Mouse (Mus musculus): Measurements from ENCODE around the gene 4930507D05Rik. TPM values are rescaled to one million over a fixed set of nuclear protein-coding genes. Genes with fewer than 3 reads are reported as not detected.
A peak's percentile ranks its signal among the peaks of the same experiment; 100 is the strongest.

4930507D05Rik gene
- 0.20 TPM in 1 of 2 replicates, not detected in the other for polyA plus RNA-seq (2015; fragmentation: Nextera tagmentation; extraction: Ambion mirVana)

- peak within 1 kb of the TSS; percentile 85 for H3K9ac ChIP-seq
- H3K27me3 ChIP-seq: no peaks in the 10 kb centered on the region
- WGBS (ENCODE audit: insufficient replicate concordance): under 1% methylated on average over 73 of the region's 73 CpGs
- ATAC-seq (ENCODE audit: insufficient read depth): peak; percentile 85
- peak within 1 kb of the TSS; percentile 80 for H3K27ac ChIP-seq (replicated peaks)
- H3K4me1 ChIP-seq (replicated peaks): peaks cover 23% of the 10 kb centered on the region
- H3K9me3 ChIP-seq (replicated peaks): no peaks in the 10 kb centered on the region
- H3K4me3 ChIP-seq (replicated peaks): peak within 1 kb of the TSS; percentile 84
- peak within 1 kb of the TSS; percentile 87 for H3K4me2 ChIP-seq
- peaks cover 34% of the 10 kb centered on the region for H3K36me3 ChIP-seq (replicated peaks)
Observed at GRCm38 (mm10) chr10:62449364-62450279, at the start of gene 4930507D05Rik, which contains the start of gene Supv3l1. Gene 4930507D05Rik, plus strand, starts transcription at chr10:62449489. Gene Supv3l1, minus strand, starts transcription at chr10:62449738.

GRCm38 (mm10) chr10:62401641-62402111 lies 47.6 kb upstream of the 4930507D05Rik start:
- Histone ChIP-seq H3K4me3 (replicated peaks) (no peak overlapping the region), H3K9ac (no peak overlapping the region), H3K36me3 (replicated peaks) (no peaks in the 10 kb centered on the region; the same call in 1 of the 2 replicates), H3K9me3 (replicated peaks) (no peaks in the 10 kb centered on the region), H3K27ac (replicated peaks) (no peak overlapping the region), H3K4me2 (no peak overlapping the region), H3K4me1 (replicated peaks) (no peaks in the 10 kb centered on the region), H3K27me3 (peaks cover 16% of the 10 kb centered on the region; the same call in 1 of the 2 replicates)
- no peak for ATAC-seq (ENCODE audit: insufficient read depth)
- 76% methylated on average over 19 of the region's 19 CpGs for WGBS (ENCODE audit: insufficient replicate concordance)

- no peaks in the 10 kb centered on the region; the same call in 1 of the 2 replicates for H3K36me3 ChIP-seq (replicated peaks)
- ATAC-seq (ENCODE audit: insufficient read depth): no peak
Observed at GRCm38 (mm10) chr10:62404901-62405300, 44.4 kb upstream of the 4930507D05Rik start.

GRCm38 (mm10) chr10:62410943-62411342 lies 38.3 kb upstream of the 4930507D05Rik start:
- no peak for ATAC-seq (ENCODE audit: insufficient read depth)
- Histone ChIP-seq H3K4me1 (replicated peaks) (peaks cover 14% of the 10 kb centered on the region), H3K4me2 (no peak overlapping the region), H3K27me3 (peaks cover 21% of the 10 kb centered on the region; the same call in 1 of the 2 replicates), H3K4me3 (replicated peaks) (no peak overlapping the region), H3K9ac (no peak overlapping the region), H3K9me3 (replicated peaks) (no peaks in the 10 kb centered on the region), H3K36me3 (replicated peaks) (no peaks in the 10 kb centered on the region), H3K27ac (replicated peaks) (no peak overlapping the region)
- 7% methylated on average over 5 of the region's 5 CpGs for WGBS (ENCODE audit: insufficient replicate concordance)

More at GRCm38 (mm10) chr10:62404901-62405300, 44.4 kb upstream of the 4930507D05Rik start:
- Histone ChIP-seq H3K4me1 (replicated peaks) (no peaks in the 10 kb centered on the region), H3K9ac (no peak overlapping the region), H3K27me3 (peaks cover 32% of the 10 kb centered on the region; the same call in 1 of the 2 replicates), H3K27ac (replicated peaks) (no peak overlapping the region), H3K4me3 (replicated peaks) (no peak overlapping the region), H3K9me3 (replicated peaks) (no peaks in the 10 kb centered on the region), H3K4me2 (no peak overlapping the region)
- WGBS (ENCODE audit: insufficient replicate concordance): 49% methylated on average over 14 of the region's 14 CpGs

GRCm38 (mm10) chr10:62411431-62412410 lies 37.6 kb upstream of the 4930507D05Rik start:
- Histone ChIP-seq H3K4me1 (replicated peaks) (peaks cover 14% of the 10 kb centered on the region), H3K27ac (replicated peaks) (no peak overlapping the region), H3K4me3 (replicated peaks) (no peak overlapping the region), H3K9ac (no peak overlapping the region), H3K36me3 (replicated peaks) (no peaks in the 10 kb centered on the region), H3K27me3 (peaks cover 15% of the 10 kb centered on the region; the same call in 1 of the 2 replicates), H3K4me2 (no peak overlapping the region), H3K9me3 (replicated peaks) (no peaks in the 10 kb centered on the region)
- no peak for ATAC-seq (ENCODE audit: insufficient read depth)
- WGBS (ENCODE audit: insufficient replicate concordance): 63% methylated on average over 19 of the region's 19 CpGs

- Histone ChIP-seq H3K4me3 (replicated peaks) (no peak overlapping the region), H3K27me3 (peaks cover 4% of the 10 kb centered on the region; the same call in 1 of the 2 replicates), H3K9ac (no peak overlapping the region), H3K27ac (replicated peaks) (no peak overlapping the region), H3K36me3 (replicated peaks) (no peaks in the 10 kb centered on the region), H3K4me1 (replicated peaks) (peaks cover 14% of the 10 kb centered on the region), H3K4me2 (no peak overlapping the region), H3K9me3 (replicated peaks) (no peaks in the 10 kb centered on the region)
- WGBS (ENCODE audit: insufficient replicate concordance): 7% methylated on average over 8 of the region's 8 CpGs
- ATAC-seq (ENCODE audit: insufficient read depth): no peak
Observed at GRCm38 (mm10) chr10:62412906-62413605, 36.2 kb upstream of the 4930507D05Rik start.

GRCm38 (mm10) chr10:62413606-62413982 lies 35.7 kb upstream of the 4930507D05Rik start:
- Histone ChIP-seq H3K9me3 (replicated peaks) (no peaks in the 10 kb centered on the region), H3K27ac (replicated peaks) (no peak overlapping the region), H3K4me1 (replicated peaks) (peaks cover 14% of the 10 kb centered on the region), H3K4me3 (replicated peaks) (no peak overlapping the region), H3K27me3 (peaks cover under 1% of the 10 kb centered on the region; the same call in 1 of the 2 replicates), H3K36me3 (replicated peaks) (no peaks in the 10 kb centered on the region), H3K9ac (no peak overlapping the region), H3K4me2 (no peak overlapping the region)
- ATAC-seq (ENCODE audit: insufficient read depth): no peak
- WGBS (ENCODE audit: insufficient replicate concordance): 5% methylated on average over 4 of the region's 4 CpGs

- Histone ChIP-seq H3K9ac (no peak overlapping the region), H3K4me3 (replicated peaks) (no peak overlapping the region), H3K9me3 (replicated peaks) (no peaks in the 10 kb centered on the region), H3K27me3 (no peaks in the 10 kb centered on the region), H3K4me2 (no peak overlapping the region), H3K27ac (replicated peaks) (no peak overlapping the region), H3K4me1 (replicated peaks) (peaks cover 11% of the 10 kb centered on the region; the same call in 1 of the 2 replicates), H3K36me3 (replicated peaks) (no peaks in the 10 kb centered on the region)
- WGBS (ENCODE audit: insufficient replicate concordance): 71% methylated on average over 7 of the region's 7 CpGs
- no peak for ATAC-seq (ENCODE audit: insufficient read depth)
Observed at GRCm38 (mm10) chr10:62418831-62419356, 30.4 kb upstream of the 4930507D05Rik start.

- H3K4me1 ChIP-seq (replicated peaks): peaks cover 9% of the 10 kb centered on the region; the same call in 1 of the 2 replicates
- no peak overlapping the region for H3K4me2 ChIP-seq
- no peaks in the 10 kb centered on the region for H3K36me3 ChIP-seq (replicated peaks)
- H3K9ac ChIP-seq: no peak overlapping the region
- H3K27ac ChIP-seq (replicated peaks): no peak overlapping the region
- H3K4me3 ChIP-seq (replicated peaks): no peak overlapping the region
- no peak for ATAC-seq (ENCODE audit: insufficient read depth)
- no peaks in the 10 kb centered on the region for H3K9me3 ChIP-seq (replicated peaks)
- 70% methylated on average over 5 of the region's 5 CpGs for WGBS (ENCODE audit: insufficient replicate concordance)
- no peaks in the 10 kb centered on the region for H3K27me3 ChIP-seq
Observed at GRCm38 (mm10) chr10:62419422-62419821, 29.9 kb upstream of the 4930507D05Rik start.

GRCm38 (mm10) chr10:62420399-62420798 lies 28.9 kb upstream of the 4930507D05Rik start:
- Histone ChIP-seq H3K9me3 (replicated peaks) (no peaks in the 10 kb centered on the region), H3K4me2 (peak overlapping the region; percentile 38), H3K9ac (no peak overlapping the region), H3K4me3 (replicated peaks) (no peak overlapping the region), H3K36me3 (replicated peaks) (no peaks in the 10 kb centered on the region), H3K27me3 (no peaks in the 10 kb centered on the region), H3K27ac (replicated peaks) (no peak overlapping the region), H3K4me1 (replicated peaks) (0 out of 2 replicates have a peak, but pooled peaks cover 6% of the 10 kb centered on the region)
- ATAC-seq (ENCODE audit: insufficient read depth): no peak
- 39% methylated on average over 6 of the region's 6 CpGs for WGBS (ENCODE audit: insufficient replicate concordance)

Measured in liver, embryonic 15.5 days (tissue).